ENCODE assay signal across 7 mouse cellular contexts in the genomic region with DNA sequence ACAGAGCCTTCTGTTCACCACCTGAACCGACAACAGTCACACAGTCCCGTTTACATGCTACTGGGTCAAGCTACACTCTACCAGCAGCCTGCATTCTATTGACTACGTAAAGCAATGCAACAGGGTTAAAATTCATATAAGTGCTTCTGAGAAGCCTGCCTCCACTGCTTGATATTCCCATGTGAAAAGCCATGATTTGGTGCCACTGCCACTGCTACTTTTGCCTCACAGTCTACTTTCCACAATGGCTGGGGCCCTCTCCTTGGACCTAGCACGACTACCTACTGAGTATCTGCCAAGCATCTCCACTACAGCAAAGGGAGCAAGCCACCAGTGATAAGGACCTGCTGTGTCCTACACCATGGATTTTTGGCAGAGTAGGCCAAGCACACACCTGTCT.
DNase-seq lines count a peak whose midpoint lies in the region; TF ChIP-seq lines count a peak whose summit lies in the region.
"Not testable (repeated sequence)": the region's sequence is repeated elsewhere in the genome, so short reads cannot be mapped to it uniquely, and the experiment has no call there.

No protein-coding gene starts in this region.

- peak; percentile 30 for DNase-seq in cerebellum, adult 11-12 months
- DNase-seq in gastrocnemius, adult 18-20 months (ENCODE audit: low spot score), result peak; percentile 10
- peak; percentile 5 for DNase-seq in heart, postnatal 4 days
- peak; percentile 3 to 4 for DNase-seq in layer of hippocampus, postnatal 14 days (ENCODE audit: low spot score in 2 of 2)
- DNase-seq in lung, adult 2 months, result peak; percentile 3
- peak; percentile 2 to 6 for DNase-seq in right cerebral cortex, postnatal 36 days (ENCODE audit: low spot score in 2 of 2)
- DNase-seq in thymus, postnatal 25 days, result peak; percentile 3

- TF ChIP-seq CTCF in lung, adult 2 months (IDR thresholded peaks at IDR 0.05; ENCODE audit: insufficient read depth, low read length), result not testable (repeated sequence)

- not testable (repeated sequence) for TF ChIP-seq POLR2A in lung, adult 2 months (IDR thresholded peaks at IDR 0.05; ENCODE audit: borderline replicate concordance, extremely low read depth, low read depth, low read length)

- H3K4me3 ChIP-seq in lung, adult 2 months (replicated peaks; ENCODE audit: extremely low read depth, low read depth, low read length), result not testable (repeated sequence)

- WGBS in lung, adult 2 months, result 64% methylated on average over 2 of the region's 4 CpGs

- H3K4me1 ChIP-seq in lung, adult 2 months (ENCODE audit: control insufficient read depth, insufficient read depth, low read length), result not testable (repeated sequence)
